Mouse (Mus musculus) lung, postnatal 0 days (tissue): Measurements from ENCODE around the gene Slc9a6. TPM values are rescaled to one million over a fixed set of nuclear protein-coding genes. Genes with fewer than 3 reads are reported as not detected.
A peak's percentile ranks its signal among the peaks of the same experiment; 100 is the strongest.

ENCODE experiments used
- ATAC-seq: fragments of 200-750 bp; cut with Nextera tagmentation; 2 replicates; pipeline ENCODE4 v1.8.0; 2017; ENCODE audit warnings: moderate library complexity
- DNase-seq: peaks from one replicate; pipeline ENCODE4 v3.0.0-alpha.2; 2016; ENCODE audit warnings: low spot score
- H3K27ac ChIP-seq: fragments of 300-500 bp; sonication (generic); 2 replicates; pipeline ENCODE4 v1.5.1; 2014; ENCODE audit warnings: antibody characterized with exemption, mild to moderate bottlenecking, low read length, mixed read lengths
- H3K27me3 ChIP-seq: fragments of 300-500 bp; sonication (generic); replicated peaks from 2 replicates; pipeline ENCODE4 v1.6.1; 2014; ENCODE audit warnings: low read length, mixed read lengths; ENCODE audit not compliant: insufficient read depth
- H3K36me3 ChIP-seq: fragments of 300-500 bp; sonication (generic); 2 replicates; pipeline ENCODE4 v1.6.1; 2014; ENCODE audit warnings: low read length, mixed read lengths; ENCODE audit not compliant: insufficient read depth
- H3K4me1 ChIP-seq: fragments of 300-500 bp; sonication (generic); 2 replicates; pipeline ENCODE4 v1.6.1; 2014; ENCODE audit warnings: antibody characterized with exemption, low read depth, low read length, mixed read lengths; ENCODE audit not compliant: insufficient read depth
- H3K4me2 ChIP-seq: fragments of 300-500 bp; sonication (generic); replicated peaks from 2 replicates; pipeline ENCODE4 v1.6.1; 2014; ENCODE audit warnings: low read depth, mild to moderate bottlenecking, low read length, moderate library complexity, mixed read lengths
- H3K4me3 ChIP-seq: fragments of 300-500 bp; sonication (generic); 2 replicates; pipeline ENCODE4 v1.5.1; 2014; ENCODE audit warnings: low read depth, low read length
- H3K9ac ChIP-seq: fragments of 300-500 bp; sonication (generic); replicated peaks from 2 replicates; pipeline ENCODE4 v1.6.1; 2014; ENCODE audit warnings: low read depth, mild to moderate bottlenecking
- H3K9me3 ChIP-seq: fragments of 300-500 bp; sonication (generic); 2 replicates; pipeline ENCODE4 v1.6.1; 2016; ENCODE audit warnings: low read length, mixed read lengths
- CTCF ChIP-seq: IDR thresholded peaks from 2 replicates; pipeline ENCODE4 v1.5.1; 2016; ENCODE audit warnings: antibody characterized with exemption, mild to moderate bottlenecking
- EP300 ChIP-seq: IDR thresholded peaks from 2 replicates; pipeline ENCODE4 v1.6.1; 2016; ENCODE audit warnings: antibody characterized with exemption, mild to moderate bottlenecking, control low read depth
- WGBS: fragments of 180-500 bp; shearing (Covaris S2); extraction: QIAGEN DNeasy Blood & Tissue Kit; methylation state at CpG from one replicate; pipeline ENCODE4 v1.1.7; 2014; 5-methylcytosine and 5-hydroxymethylcytosine counted together
- polyA plus RNA-seq: library from polyadenylated mRNA; unstranded; fragments of >200 nt; fragmentation: Nextera tagmentation; extraction: Ambion mirVana; gene quantifications from 2 replicates; pipeline ENCODE4 v1.2.1, GENCODE M21; 2015

Slc9a6 gene
- polyA plus RNA-seq, 1 experiment from 2014 or later: 16.1 TPM

DNA sequence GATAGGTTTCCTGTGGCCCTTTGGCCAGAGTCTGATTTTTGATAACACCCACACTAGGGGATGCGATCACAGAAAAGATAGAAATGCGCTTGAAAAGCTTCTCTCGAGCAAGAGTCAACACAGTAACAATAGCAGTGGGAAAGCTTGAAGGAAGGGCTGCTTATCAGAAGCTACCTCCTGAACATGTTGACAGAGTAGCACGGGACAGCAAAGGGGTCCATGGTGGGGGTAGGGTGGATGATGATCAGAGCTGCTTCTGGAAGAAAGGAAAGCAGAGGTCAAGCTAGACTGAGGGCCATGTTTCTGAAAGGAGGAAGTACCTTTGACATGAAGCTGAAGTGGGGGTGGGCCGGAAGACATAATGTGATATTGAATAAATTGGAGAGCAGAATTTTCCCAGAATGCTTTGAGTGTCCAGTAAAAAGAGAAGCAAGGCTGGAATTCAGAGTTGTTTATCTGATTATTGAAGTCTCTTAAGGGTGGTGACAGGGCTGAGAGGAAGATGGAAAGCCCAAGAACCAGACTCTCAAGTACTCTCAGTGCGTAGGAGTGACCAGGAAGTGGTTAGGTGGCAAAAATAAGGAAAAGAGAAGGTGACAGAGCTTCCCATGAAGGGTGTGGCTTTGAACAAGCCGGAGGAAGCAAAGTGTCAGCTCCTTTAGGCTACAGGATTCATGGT is 2.4 kb upstream of the Slc9a6 start:
- DNase-seq (peak; percentile 50), ATAC-seq (peak; percentile 54)
- Histone ChIP-seq H3K27ac (peak overlapping the region; percentile 38; the same call in 1 of the 2 replicates), H3K9ac (no peak overlapping the region), H3K36me3 (no peaks in the 10 kb centered on the region), H3K4me1 (no peaks in the 10 kb centered on the region), H3K9me3 (no peaks in the 10 kb centered on the region), H3K4me3 (no peak overlapping the region), H3K4me2 (no peak overlapping the region), H3K27me3 (no peaks in the 10 kb centered on the region)
- WGBS: 38% methylated on average over 7 of the region's 7 CpGs
- TF ChIP-seq EP300 (peak; percentile 44; the same call in 1 of the 2 replicates), CTCF (no peak)

DNA sequence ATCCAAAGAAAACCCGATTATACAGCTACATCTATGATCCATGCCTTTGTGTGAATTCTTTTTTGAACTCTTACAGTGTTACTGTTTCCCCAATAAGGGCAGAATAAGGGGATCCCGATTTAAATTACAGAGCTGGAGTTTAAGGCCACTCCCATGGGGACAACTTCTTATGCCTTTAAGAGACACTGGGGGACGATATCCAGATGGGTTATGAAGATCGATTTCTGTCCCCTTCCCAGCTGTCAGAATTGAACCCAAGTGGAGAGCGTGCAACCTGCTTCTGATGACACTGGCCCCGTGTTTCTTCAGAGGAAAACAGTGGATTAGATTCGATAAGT is 303 bp upstream of the Slc9a6 start:
- H3K4me2 ChIP-seq: peak overlapping the region; percentile 59
- H3K4me1 ChIP-seq: no peaks in the 10 kb centered on the region
- ATAC-seq (peak; percentile 3; the same call in 1 of the 2 replicates), DNase-seq (no peak)
- H3K9me3 ChIP-seq: no peaks in the 10 kb centered on the region
- H3K36me3 ChIP-seq: no peaks in the 10 kb centered on the region
- TF ChIP-seq CTCF: no peak
- no peak for TF ChIP-seq EP300
- 0 out of 2 replicates have a peak overlapping the region, but pooled peaks have one; percentile 46 for H3K9ac ChIP-seq
- peak overlapping the region; percentile 59 for H3K4me3 ChIP-seq
- no peaks in the 10 kb centered on the region for H3K27me3 ChIP-seq
- H3K27ac ChIP-seq: no peak overlapping the region
- 21% methylated on average over 7 of the region's 7 CpGs for WGBS

DNA sequence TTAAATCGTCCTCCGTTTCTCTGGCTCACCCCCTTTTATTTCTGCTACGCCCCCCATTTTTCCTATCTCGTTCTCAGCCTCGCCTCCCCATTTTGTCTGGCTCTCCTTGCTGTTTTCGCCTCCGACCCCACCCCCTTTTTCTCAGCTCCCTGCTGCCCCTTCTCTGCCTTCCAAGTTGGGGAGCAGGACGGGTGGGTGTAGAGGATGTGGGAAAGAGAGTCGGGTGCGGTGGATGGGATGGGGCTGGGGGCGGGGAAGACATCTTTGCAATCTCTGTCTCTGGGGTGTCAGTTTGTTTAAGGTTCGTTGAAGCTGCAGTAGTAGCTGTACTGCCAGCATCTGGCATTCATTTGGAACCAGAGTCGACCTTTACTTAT is 749 bp downstream of the Slc9a6 start:
- WGBS: 9% methylated on average over 13 of the region's 13 CpGs

DNA sequence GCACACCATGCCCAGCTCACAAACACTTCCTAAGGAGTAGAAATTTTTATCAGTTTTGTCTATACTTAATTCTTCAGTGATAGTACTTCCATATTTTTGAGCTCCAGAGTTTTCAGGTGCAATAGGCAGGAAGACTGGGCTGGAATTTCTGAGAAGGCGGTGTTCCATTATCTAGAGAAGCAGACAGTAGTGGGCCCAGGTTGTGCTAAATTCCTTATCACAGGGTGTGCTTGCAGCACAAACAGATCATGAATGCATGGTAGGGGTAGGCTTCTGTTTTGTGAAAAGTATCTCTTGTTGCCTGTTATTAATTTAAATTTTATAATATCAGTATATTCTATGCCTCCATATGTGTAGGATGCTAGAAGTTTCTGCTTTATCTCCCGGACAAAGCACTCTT is 5.7 kb downstream of the Slc9a6 start:
- 91% methylated on average over 2 of the region's 2 CpGs for WGBS
- no peak overlapping the region for H3K9ac ChIP-seq
- H3K4me2 ChIP-seq: no peak overlapping the region
- H3K27ac ChIP-seq: no peak overlapping the region
- H3K4me3 ChIP-seq: no peak overlapping the region
- DNase-seq: no peak
- no peaks in the 10 kb centered on the region for H3K27me3 ChIP-seq
- no peaks in the 10 kb centered on the region for H3K36me3 ChIP-seq
- H3K4me1 ChIP-seq: no peaks in the 10 kb centered on the region
- no peak for TF ChIP-seq EP300
- TF ChIP-seq CTCF: no peak
- no peaks in the 10 kb centered on the region for H3K9me3 ChIP-seq
- ATAC-seq: no peak

More for the DNA sequence above, 749 bp downstream of the Slc9a6 start:
- H3K4me3 ChIP-seq: peak overlapping the region; percentile 59
- H3K27ac ChIP-seq: peak overlapping the region; percentile 38; the same call in 1 of the 2 replicates
- ATAC-seq (no peak), DNase-seq (peak; percentile 5)
- no peaks in the 10 kb centered on the region for H3K9me3 ChIP-seq
- no peaks in the 10 kb centered on the region for H3K27me3 ChIP-seq
- peak overlapping the region; percentile 46 for H3K9ac ChIP-seq
- no peaks in the 10 kb centered on the region for H3K4me1 ChIP-seq
- peak overlapping the region; percentile 59 for H3K4me2 ChIP-seq
- no peaks in the 10 kb centered on the region for H3K36me3 ChIP-seq
- no peak for TF ChIP-seq EP300

DNA sequence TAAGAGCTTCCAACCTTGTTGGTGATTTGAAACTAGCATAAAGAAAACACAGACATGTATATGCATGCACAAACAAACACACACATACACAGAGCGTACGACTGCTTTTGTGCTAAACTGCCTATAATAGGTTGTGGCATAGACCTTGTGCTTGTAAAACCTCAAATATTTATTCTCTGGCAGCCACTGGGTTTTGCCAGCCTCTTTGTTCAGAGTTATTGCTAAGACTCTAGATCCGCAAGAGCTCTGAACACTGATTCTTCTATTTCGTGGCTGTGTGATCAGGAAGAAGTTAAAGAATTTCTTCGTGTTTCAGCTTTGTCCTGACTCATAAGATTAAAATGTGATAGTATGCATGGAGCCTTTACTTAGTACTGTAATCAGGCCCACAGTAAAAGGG is 26.6 kb downstream of the Slc9a6 start:
- Histone ChIP-seq H3K4me2 (no peak overlapping the region), H3K36me3 (no peaks in the 10 kb centered on the region), H3K9ac (no peak overlapping the region), H3K9me3 (no peaks in the 10 kb centered on the region), H3K4me3 (no peak overlapping the region), H3K27ac (no peak overlapping the region), H3K4me1 (no peaks in the 10 kb centered on the region), H3K27me3 (no peaks in the 10 kb centered on the region)
- DNase-seq: no peak
- ATAC-seq: no peak
- no peak for TF ChIP-seq CTCF
- TF ChIP-seq EP300: no peak
- WGBS: 67% methylated on average over 5 of the region's 5 CpGs

DNA sequence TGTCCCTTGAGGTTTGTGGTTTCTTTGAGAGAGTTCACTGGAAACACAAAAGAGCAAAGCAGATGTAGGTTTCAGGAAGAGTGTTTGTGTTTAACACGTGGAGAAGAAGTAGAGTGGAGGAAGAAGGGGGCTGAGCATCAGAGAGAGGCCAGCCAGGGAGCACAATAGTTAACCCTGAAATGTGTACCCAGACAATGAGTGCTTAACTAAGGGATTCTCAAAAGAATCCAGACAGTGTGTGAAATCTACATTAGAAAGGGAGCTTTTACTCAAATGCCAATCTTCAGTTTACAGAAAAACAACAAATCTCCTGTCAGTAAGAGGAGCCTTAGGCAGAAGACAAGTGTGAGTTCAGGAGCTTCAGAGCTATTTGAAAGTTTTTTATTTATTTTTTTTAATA is 30.5 kb downstream of the Slc9a6 start:
- no peak overlapping the region for H3K4me2 ChIP-seq
- no peaks in the 10 kb centered on the region for H3K36me3 ChIP-seq
- H3K4me1 ChIP-seq: no peaks in the 10 kb centered on the region
- ATAC-seq: no peak
- H3K27ac ChIP-seq: no peak overlapping the region
- H3K27me3 ChIP-seq: no peaks in the 10 kb centered on the region
- H3K4me3 ChIP-seq: no peak overlapping the region
- H3K9me3 ChIP-seq: no peaks in the 10 kb centered on the region
- WGBS: 18% methylated on average over 1 of the region's 1 CpGs
- DNase-seq: no peak
- TF ChIP-seq EP300 (no peak), CTCF (no peak)
- no peak overlapping the region for H3K9ac ChIP-seq
